Mouse (Mus musculus) MEL-GATA-1-ER (cell line): ENCODE measurements at regions not wholly inside any gene's neighbourhood (a gene's known extent, or its start where the extent isn't known, plus 50 kb on each side); places are given as distances from the start of the nearest gene placed in this dataset.
A peak's percentile ranks its signal among the peaks of the same experiment; 100 is the strongest.
"Not testable (repeated sequence)": the region's sequence is repeated elsewhere in the genome, so short reads cannot be mapped to it uniquely, and the experiment has no call there.

Experiments used
- DNase-seq: peaks from one replicate; pipeline ENCODE4 v3.0.0-alpha.2; 2012; ENCODE audit warnings: low read depth; ENCODE audit errors: extremely low read depth

- DNase-seq = not testable (repeated sequence)
Measured at GRCm38 (mm10) chr15:53984006-53984405, 99.3 kb downstream of the Gm7489 start.

- no peak for DNase-seq
Measured at GRCm38 (mm10) chr15:53989888-53990287, 105.2 kb downstream of the Gm7489 start.

- no peak for DNase-seq
Measured at GRCm38 (mm10) chr15:53995199-53995868, 110.6 kb downstream of the Gm7489 start.

GRCm38 (mm10) chr15:53998600-53999290 is 114.0 kb downstream of the Gm7489 start:
- DNase-seq = no peak

- no peak for DNase-seq
Measured at GRCm38 (mm10) chr15:54033756-54034155, 149.1 kb downstream of the Gm7489 start.

GRCm38 (mm10) chr15:54050711-54051110 is 166.0 kb downstream of the Gm7489 start:
- DNase-seq = no peak

- DNase-seq = peak; percentile 8
Measured at GRCm38 (mm10) chr15:54070005-54070634, 185.4 kb downstream of the Gm7489 start.

GRCm38 (mm10) chr15:54071732-54072131 is 187.0 kb downstream of the Gm7489 start:
- no peak for DNase-seq

- no peak for DNase-seq
Measured at GRCm38 (mm10) chr15:54091301-54091700, 206.6 kb downstream of the Gm7489 start.

GRCm38 (mm10) chr15:54092386-54092785 is 207.7 kb downstream of the Gm7489 start:
- DNase-seq = no peak

GRCm38 (mm10) chr15:54097498-54097897 is 212.8 kb downstream of the Gm7489 start:
- DNase-seq = no peak

GRCm38 (mm10) chr15:54112406-54112805 is 227.7 kb downstream of the Gm7489 start:
- DNase-seq = no peak

- no peak for DNase-seq
Measured at GRCm38 (mm10) chr15:54114096-54114512, 229.4 kb downstream of the Gm7489 start.

GRCm38 (mm10) chr15:54117967-54118538 is 233.3 kb downstream of the Gm7489 start:
- DNase-seq = no peak

- DNase-seq = no peak
Measured at GRCm38 (mm10) chr15:54120456-54120855, 235.8 kb downstream of the Gm7489 start.

GRCm38 (mm10) chr15:54164350-54164749 is 279.6 kb downstream of the Gm7489 start:
- no peak for DNase-seq

GRCm38 (mm10) chr15:54167842-54168361 is 283.2 kb downstream of the Gm7489 start:
- no peak for DNase-seq

- no peak for DNase-seq
Measured at GRCm38 (mm10) chr15:54177221-54177620, 292.5 kb downstream of the Gm7489 start.

- DNase-seq = no peak
Measured at GRCm38 (mm10) chr15:54177791-54178190, 293.1 kb downstream of the Gm7489 start.
